Mouse (Mus musculus): ENCODE measurements at regions not wholly inside any gene's neighbourhood (a gene's known extent, or its start where the extent isn't known, plus 50 kb on each side); places are given as distances from the start of the nearest gene placed in this dataset.

- no peaks in the 10 kb centered on the region for H3K4me1 ChIP-seq (ENCODE audit: control insufficient read depth in 1 of 2, insufficient read depth in 2 of 2)
- H3K27ac ChIP-seq (ENCODE audit: insufficient read depth, low read depth): no peak overlapping the region
- in situ Hi-C loops (cut with MboI; ENCODE audit: low pct_ligation_motif_present, low pct_unique_long_range_greater_than_20kb, low sequenced_read_pairs): no loop called here
- no peaks in the 10 kb centered on the region for H3K79me2 ChIP-seq (replicated peaks; ENCODE audit: control insufficient read depth, extremely low read depth, insufficient read depth, poor library complexity, severe bottlenecking)
- dilution Hi-C loops (cut with MboI; ENCODE audit: extremely low pct_ligation_motif_present, extremely low pct_unique_long_range_greater_than_20kb, low sequenced_read_pairs): no loop called here
- TF ChIP-seq ZMIZ1 (IDR thresholded peaks at IDR 0.05; ENCODE audit: low read depth, low read length) (no peak), MAZ (IDR thresholded peaks at IDR 0.05; ENCODE audit: low read depth, low read length) (no peak), TBP (conservative IDR thresholded peaks at IDR 0.05; ENCODE audit: low read depth, low read length) (no peak)
- H3K9me3 ChIP-seq (replicated peaks; ENCODE audit: low read length): peaks cover 84% of the 10 kb centered on the region
- no peak for DNase-seq (ENCODE audit: extremely low read depth)
- H3K4me3 ChIP-seq (replicated peaks in 1 of 3; ENCODE audit: low read depth in 2 of 3, low read length in 2 of 3, poor library complexity in 1 of 3): no peak overlapping the region
- H3K4me2 ChIP-seq (ENCODE audit: insufficient read depth, low read depth, poor library complexity, severe bottlenecking): no peak overlapping the region
- H3K9ac ChIP-seq (ENCODE audit: insufficient read depth, low read depth): no peak overlapping the region
- H3K36me3 ChIP-seq (replicated peaks in 1 of 2; ENCODE audit: control insufficient read depth in 1 of 2, insufficient read depth in 1 of 2, low read length in 1 of 2): no peaks in the 10 kb centered on the region
- no peaks in the 10 kb centered on the region for H3K27me3 ChIP-seq (replicated peaks)
Observed at GRCm38 (mm10) chr8:8770397-8770796, 80.1 kb upstream of the Arglu1 start.

GRCm38 (mm10) chr8:8762354-8762753 lies 72.0 kb upstream of the Arglu1 start:
- no peaks in the 10 kb centered on the region for H3K79me2 ChIP-seq (replicated peaks; ENCODE audit: control insufficient read depth, extremely low read depth, insufficient read depth, poor library complexity, severe bottlenecking)
- TF ChIP-seq GABPA (IDR thresholded peaks at IDR 0.05; ENCODE audit: insufficient replicate concordance, low read depth, low read length) (no peak), CHD1 (IDR thresholded peaks at IDR 0.05; ENCODE audit: low read depth, low read length) (no peak), MAFK (IDR thresholded peaks at IDR 0.05; ENCODE audit: insufficient replicate concordance, low read length) (no peak), KAT2A (IDR thresholded peaks at IDR 0.05; ENCODE audit: insufficient replicate concordance, low read length) (no peak), TBP (conservative IDR thresholded peaks at IDR 0.05; ENCODE audit: low read depth, low read length) (no peak), USF1 (IDR thresholded peaks at IDR 0.05; ENCODE audit: low read depth, low read length) (no peak), RCOR1 (conservative IDR thresholded peaks at IDR 0.05; ENCODE audit: low read depth, low read length) (no peak), POLR2AphosphoS2 (IDR thresholded peaks at IDR 0.05; ENCODE audit: low read depth, low read length) (no peak), SMC3 (IDR thresholded peaks at IDR 0.05; ENCODE audit: low read depth, low read length) (no peak), PAX5 (IDR thresholded peaks at IDR 0.05; ENCODE audit: low read length) (no peak), MAZ (IDR thresholded peaks at IDR 0.05; ENCODE audit: low read depth, low read length) (no peak)
- no peak overlapping the region for H3K9ac ChIP-seq (ENCODE audit: insufficient read depth, low read depth)
- H3K4me1 ChIP-seq (ENCODE audit: control insufficient read depth in 1 of 2, insufficient read depth in 2 of 2): no peaks in the 10 kb centered on the region
- no peaks in the 10 kb centered on the region for H3K27me3 ChIP-seq (replicated peaks)
- no peak overlapping the region for H3K4me3 ChIP-seq (replicated peaks in 1 of 3; ENCODE audit: low read depth in 2 of 3, low read length in 2 of 3, poor library complexity in 1 of 3)
- DNase-seq (ENCODE audit: extremely low read depth): no peak
- H3K27ac ChIP-seq (ENCODE audit: insufficient read depth, low read depth): no peak overlapping the region
- H3K9me3 ChIP-seq (replicated peaks; ENCODE audit: low read length): peaks cover 60% of the 10 kb centered on the region
- H3K4me2 ChIP-seq (ENCODE audit: insufficient read depth, low read depth, poor library complexity, severe bottlenecking): no peak overlapping the region
- in situ Hi-C loops (cut with MboI; ENCODE audit: low pct_ligation_motif_present, low pct_unique_long_range_greater_than_20kb, low sequenced_read_pairs) (no loop called here), dilution Hi-C loops (cut with MboI; ENCODE audit: extremely low pct_ligation_motif_present, extremely low pct_unique_long_range_greater_than_20kb, low sequenced_read_pairs) (no loop called here)
- no peaks in the 10 kb centered on the region for H3K36me3 ChIP-seq (replicated peaks in 1 of 2; ENCODE audit: control insufficient read depth in 1 of 2, insufficient read depth in 1 of 2, low read length in 1 of 2)

- dilution Hi-C loops (cut with MboI; ENCODE audit: extremely low pct_ligation_motif_present, extremely low pct_unique_long_range_greater_than_20kb, low sequenced_read_pairs): no loop called here
- in situ Hi-C loops (cut with MboI; ENCODE audit: low pct_ligation_motif_present, low pct_unique_long_range_greater_than_20kb, low sequenced_read_pairs): no loop called here
Observed at GRCm38 (mm10) chr8:8758283-8758682, 68.0 kb upstream of the Arglu1 start.

More at GRCm38 (mm10) chr8:8758283-8758682, 68.0 kb upstream of the Arglu1 start:
- TF ChIP-seq POLR2AphosphoS2 (IDR thresholded peaks at IDR 0.05; ENCODE audit: low read depth, low read length): no peak
- no peak for TF ChIP-seq TCF12 (IDR thresholded peaks at IDR 0.05; ENCODE audit: low read depth, low read length)
- no peak for TF ChIP-seq USF2 (conservative IDR thresholded peaks at IDR 0.05; ENCODE audit: low read depth, low read length)
- no peak for TF ChIP-seq CHD2 (IDR thresholded peaks at IDR 0.05; ENCODE audit: low read length)
- no peak for TF ChIP-seq MAZ (IDR thresholded peaks at IDR 0.05; ENCODE audit: low read depth, low read length)
- no peak for TF ChIP-seq MYC (IDR thresholded peaks at IDR 0.05; ENCODE audit: low read depth, low read length)
- no peak for TF ChIP-seq JUN (IDR thresholded peaks at IDR 0.05; ENCODE audit: insufficient read depth, low read depth, low read length)
- no peak for TF ChIP-seq CTCF (conservative IDR thresholded peaks at IDR 0.05 in 1 of 2, IDR thresholded peaks at IDR 0.05 in 1 of 2; ENCODE audit: low read depth in 2 of 2, low read length in 2 of 2)
- TF ChIP-seq HCFC1 (IDR thresholded peaks at IDR 0.05; ENCODE audit: low read depth, low read length): no peak
- Histone ChIP-seq H3K36me3 (replicated peaks in 1 of 2; ENCODE audit: control insufficient read depth in 1 of 2, insufficient read depth in 1 of 2, low read length in 1 of 2) (no peaks in the 10 kb centered on the region), H3K27me3 (replicated peaks) (no peaks in the 10 kb centered on the region), H3K9me3 (replicated peaks; ENCODE audit: low read length) (peaks cover 66% of the 10 kb centered on the region), H3K4me3 (replicated peaks in 1 of 3; ENCODE audit: low read depth in 2 of 3, low read length in 2 of 3, poor library complexity in 1 of 3) (no peak overlapping the region), H3K9ac (ENCODE audit: insufficient read depth, low read depth) (no peak overlapping the region), H3K4me2 (ENCODE audit: insufficient read depth, low read depth, poor library complexity, severe bottlenecking) (no peak overlapping the region), H3K27ac (ENCODE audit: insufficient read depth, low read depth) (no peak overlapping the region), H3K4me1 (ENCODE audit: control insufficient read depth in 1 of 2, insufficient read depth in 2 of 2) (no peaks in the 10 kb centered on the region), H3K79me2 (replicated peaks; ENCODE audit: control insufficient read depth, extremely low read depth, insufficient read depth, poor library complexity, severe bottlenecking) (no peaks in the 10 kb centered on the region)
- DNase-seq (ENCODE audit: extremely low read depth): no peak

Data from CH12.LX (cell line).